Mouse (Mus musculus): Measurements from ENCODE around the gene Vdac2.
A peak's percentile ranks its signal among the peaks of the same experiment; 100 is the strongest.

The Vdac2 gene

GRCm38 (mm10) chr14:21817453-21817852 lies 7.6 kb upstream of the Vdac2 start:
- DNase-seq (ENCODE audit: low spot score in 2 of 2) = no peak

GRCm38 (mm10) chr14:21820880-21821505 lies 4.0 kb upstream of the Vdac2 start:
- no peak for DNase-seq (ENCODE audit: low spot score in 2 of 2)

GRCm38 (mm10) chr14:21822307-21822706 lies 2.7 kb upstream of the Vdac2 start:
- DNase-seq (ENCODE audit: low spot score in 2 of 2) = no peak

- peak; percentile 53 to 55 for DNase-seq (ENCODE audit: low spot score in 2 of 2)
These were observed 2.2 kb upstream of the Vdac2 start for GRCm38 (mm10) chr14:21822795-21823374.

- DNase-seq (ENCODE audit: low spot score in 2 of 2) = no peak
These were observed 1.1 kb upstream of the Vdac2 start for GRCm38 (mm10) chr14:21823897-21824296.

GRCm38 (mm10) chr14:21825786-21826491 lies 901 bp downstream of the Vdac2 start:
- DNase-seq (ENCODE audit: low spot score in 2 of 2) = no peak

- DNase-seq (ENCODE audit: low spot score in 2 of 2) = peak; percentile 93 to 94
These were observed 6.1 kb downstream of the Vdac2 start for GRCm38 (mm10) chr14:21830876-21831767.

- no peak for DNase-seq (ENCODE audit: low spot score in 2 of 2)
These were observed 6.9 kb downstream of the Vdac2 start for GRCm38 (mm10) chr14:21831830-21832403.

GRCm38 (mm10) chr14:21838336-21839017 lies 13.4 kb downstream of the Vdac2 start:
- DNase-seq (ENCODE audit: low spot score in 2 of 2) = no peak

DNA sequence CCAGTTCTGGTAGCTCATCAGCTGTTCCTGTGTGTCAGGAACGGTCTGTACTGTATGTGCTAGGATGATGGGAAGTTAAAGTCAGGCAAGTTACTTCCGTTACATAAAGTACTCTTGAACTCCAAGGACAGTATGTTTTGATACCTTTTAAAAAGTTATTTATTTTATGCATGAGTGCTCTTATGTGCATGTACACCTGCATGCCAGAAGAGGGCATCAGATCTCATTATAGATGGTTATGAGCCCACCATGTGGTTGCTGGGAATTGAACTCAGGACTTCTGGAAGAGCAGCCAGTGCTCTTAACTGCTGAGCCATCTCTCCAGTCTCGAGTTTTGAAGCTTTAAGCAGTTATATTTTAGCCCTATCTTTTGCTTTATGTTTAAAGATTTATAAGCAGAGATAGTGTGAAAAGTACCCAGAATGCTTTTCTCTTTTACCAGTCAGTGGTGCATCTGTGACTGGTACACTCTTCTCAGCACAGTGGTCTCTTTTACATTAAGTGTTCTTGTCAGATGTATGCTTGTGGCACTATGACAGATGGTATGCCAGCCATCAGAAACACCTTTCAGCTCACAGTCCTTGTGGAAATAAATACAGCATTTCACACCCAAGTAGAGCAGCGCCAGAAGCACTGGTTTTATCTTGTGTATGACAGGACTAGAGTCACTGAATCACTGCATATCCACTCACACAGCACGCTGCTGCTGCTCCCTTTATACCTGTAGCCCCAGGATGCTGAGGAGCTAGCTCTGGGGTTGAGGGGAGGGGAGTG lies 17.0 kb downstream of the Vdac2 start:
- no peak for DNase-seq (ENCODE audit: low spot score in 2 of 2)

DNA sequence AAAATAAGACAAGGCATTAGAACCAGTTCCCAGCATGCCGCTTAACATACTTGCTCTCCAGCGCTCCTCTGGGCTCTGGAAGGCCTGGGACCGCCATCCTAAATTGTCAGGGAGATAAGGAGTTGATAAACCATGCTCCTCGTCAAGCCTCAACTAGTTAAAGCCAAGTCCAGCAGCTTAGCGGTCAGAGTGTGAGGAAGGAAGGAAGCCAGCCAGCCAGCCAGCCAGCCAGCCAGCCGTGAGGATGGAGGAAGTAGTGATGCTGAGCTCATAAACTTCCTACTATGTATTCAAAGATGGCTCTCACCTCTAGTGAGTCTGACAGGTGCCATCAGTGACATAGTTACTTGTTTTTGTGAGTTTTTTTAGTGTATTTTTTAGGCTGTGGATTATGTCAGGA lies 18.2 kb downstream of the Vdac2 start:
- no peak for DNase-seq (ENCODE audit: low spot score in 2 of 2)

- no peak for DNase-seq (ENCODE audit: low spot score in 2 of 2)
These were observed 21.9 kb downstream of the Vdac2 start for GRCm38 (mm10) chr14:21846827-21847380.

DNA sequence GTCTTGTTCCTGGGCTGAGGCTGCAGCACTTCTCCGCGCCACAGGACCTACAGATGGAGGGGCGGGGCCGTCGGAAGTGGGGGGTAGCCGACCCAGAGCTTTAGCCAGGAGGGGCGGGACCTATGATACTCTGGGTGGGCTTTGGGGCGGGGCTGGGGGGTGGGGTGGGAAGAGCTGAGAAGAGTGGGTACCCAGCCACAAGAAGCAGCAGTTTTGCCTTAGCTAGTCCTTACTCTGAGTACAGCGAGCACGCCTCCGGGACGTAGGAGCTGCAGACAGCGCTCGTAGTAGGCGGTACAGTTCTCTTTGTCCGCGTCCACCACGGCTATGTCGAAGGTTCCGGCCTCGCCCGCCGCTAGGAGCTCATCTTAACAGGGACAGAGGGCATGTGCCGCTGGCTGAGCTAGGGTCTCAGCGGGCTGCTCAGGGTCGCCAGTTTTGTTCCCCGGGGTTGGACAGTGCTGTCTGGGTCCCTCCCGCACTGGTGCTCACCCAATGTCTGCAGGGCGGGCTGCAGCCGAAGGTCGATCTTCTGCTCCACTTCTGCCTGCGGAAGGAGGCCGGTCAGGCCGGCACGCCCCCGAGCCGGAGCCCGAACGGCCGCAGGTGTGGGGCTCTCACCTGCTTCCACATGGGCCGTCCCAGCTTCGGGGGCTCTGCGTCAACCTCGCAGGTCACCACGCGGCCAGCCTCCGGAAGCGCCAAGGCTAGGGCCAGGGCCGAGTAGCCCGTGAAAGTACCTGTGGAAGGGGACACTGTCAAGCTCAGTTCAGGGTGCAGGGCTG lies 22.5 kb downstream of the Vdac2 start:
- DNase-seq (ENCODE audit: low spot score in 2 of 2) = no peak

GRCm38 (mm10) chr14:21848166-21849154 lies 23.4 kb downstream of the Vdac2 start, which contains the start of gene Comtd1:
TSS of gene Comtd1 (minus strand) at chr14:21848977.
- peak; percentile 98 for DNase-seq (ENCODE audit: low spot score in 2 of 2)

GRCm38 (mm10) chr14:21849524-21850418 lies 24.7 kb downstream of the Vdac2 start:
- no peak for DNase-seq (ENCODE audit: low spot score in 2 of 2)

GRCm38 (mm10) chr14:21850419-21851127 lies 25.5 kb downstream of the Vdac2 start:
- no peak for DNase-seq (ENCODE audit: low spot score in 2 of 2)

Measured in frontal cortex, postnatal 25 days (tissue).